Comparison of ENCODE assay signal across 11 mouse cellular contexts in genomic region chr15:78416937-78417336, GRCm38 (mm10). TPM values are rescaled to one million over a fixed set of nuclear protein-coding genes. Genes with fewer than 3 reads are reported as not detected.
DNase-seq lines count a peak whose midpoint lies in the region; ATAC-seq and TF ChIP-seq lines count a peak whose summit lies in the region.
"Had no signal": no experiment of that assay in that cellular context is flagged by ENCODE, and none has a peak within 500 bp of the region (broad histone marks: within the 10 kb centered on the region; RNA-seq: fewer than 3 reads in every experiment).

No protein-coding gene starts in this region.

- no peak overlapping the region for H3K9ac ChIP-seq in intestine, embryonic 15.5 days
- H3K9ac ChIP-seq in intestine, embryonic 16.5 days (ENCODE audit: low read depth, low read length) = no peak overlapping the region
- peak overlapping the region; percentile 21; the same call in 1 of the 2 replicates for H3K9ac ChIP-seq in liver, embryonic 14.5 days (replicated peaks)
- H3K9ac ChIP-seq in stomach, embryonic 15.5 days = no peak overlapping the region
- no peak overlapping the region for H3K9ac ChIP-seq in forebrain, embryonic 13.5 days

- no peaks in the 10 kb centered on the region for H3K4me1 ChIP-seq in intestine, embryonic 15.5 days (replicated peaks)
- H3K4me1 ChIP-seq in intestine, embryonic 16.5 days (ENCODE audit: control insufficient read depth, insufficient read depth, low read length) = no peaks in the 10 kb centered on the region
- peaks cover 30 to 33% of the 10 kb centered on the region in 2 experiments for H3K4me1 ChIP-seq in liver, embryonic 14.5 days (replicated peaks; ENCODE audit: control insufficient read depth in 2 of 2, insufficient read depth in 2 of 2, low read length in 1 of 2)
- peaks cover 4% of the 10 kb centered on the region; the same call in 1 of the 2 replicates for H3K4me1 ChIP-seq in stomach, embryonic 15.5 days
- H3K4me1 ChIP-seq in forebrain, embryonic 13.5 days = no peaks in the 10 kb centered on the region

- peaks cover 14% of the 10 kb centered on the region; the same call in 1 of the 2 replicates for H3K27me3 ChIP-seq in intestine, embryonic 15.5 days (replicated peaks)
- H3K27me3 ChIP-seq in intestine, embryonic 16.5 days (replicated peaks; ENCODE audit: control insufficient read depth, insufficient read depth, low read length) = peaks cover 15% of the 10 kb centered on the region; the same call in 1 of the 2 replicates
- peaks cover 11% of the 10 kb centered on the region for H3K27me3 ChIP-seq in liver, embryonic 14.5 days (ENCODE audit: control insufficient read depth, insufficient read depth, low read length)
- no peaks in the 10 kb centered on the region for H3K27me3 ChIP-seq in stomach, embryonic 15.5 days (replicated peaks)
- H3K27me3 ChIP-seq in forebrain, embryonic 13.5 days = peaks cover 2% of the 10 kb centered on the region; the same call in 1 of the 2 replicates

- H3K36me3 ChIP-seq in intestine, embryonic 15.5 days = no peaks in the 10 kb centered on the region
- H3K36me3 ChIP-seq in intestine, embryonic 16.5 days (ENCODE audit: control insufficient read depth, insufficient read depth, low read length) = no peaks in the 10 kb centered on the region
- H3K36me3 ChIP-seq in liver, embryonic 14.5 days (replicated peaks; ENCODE audit: control insufficient read depth, insufficient read depth, low read depth) = peaks cover 10% of the 10 kb centered on the region
- H3K36me3 ChIP-seq in stomach, embryonic 15.5 days = no peaks in the 10 kb centered on the region
- peaks cover 11% of the 10 kb centered on the region; the same call in 1 of the 2 replicates for H3K36me3 ChIP-seq in forebrain, embryonic 13.5 days (ENCODE audit: poor library complexity, severe bottlenecking)

- WGBS in intestine, embryonic 15.5 days = 19% methylated on average over 4 of the region's 4 CpGs
- 20% methylated on average over 4 of the region's 4 CpGs for WGBS in intestine, embryonic 16.5 days
- WGBS in liver, embryonic 14.5 days (ENCODE audit: insufficient replicate concordance) = 61% methylated on average over 4 of the region's 4 CpGs
- WGBS in stomach, embryonic 15.5 days = 18% methylated on average over 4 of the region's 4 CpGs
- 16% methylated on average over 4 of the region's 4 CpGs for WGBS in forebrain, embryonic 13.5 days

- DNase-seq in kidney, adult 11 months = peak; percentile 92
- no peak for DNase-seq in liver, embryonic 14.5 days (ENCODE audit: low read depth in 3 of 3, low spot score in 3 of 3)
- no peak for DNase-seq in heart, adult 18-20 months
- no peak for DNase-seq in cerebellum, adult 9-10 months

- TF ChIP-seq CTCF in liver, embryonic 14.5 days (IDR thresholded peaks at IDR 0.05; ENCODE audit: low read depth) = no peak

- H3K4me3 ChIP-seq in intestine, embryonic 15.5 days (replicated peaks) = no peak overlapping the region
- no peak overlapping the region for H3K4me3 ChIP-seq in intestine, embryonic 16.5 days (ENCODE audit: low read length)
- no peak overlapping the region for H3K4me3 ChIP-seq in liver, embryonic 14.5 days (ENCODE audit: insufficient read depth in 1 of 2, low read depth in 2 of 2, low read length in 2 of 2)
- H3K4me3 ChIP-seq in stomach, embryonic 15.5 days (replicated peaks) = no peak overlapping the region
- no peak overlapping the region for H3K4me3 ChIP-seq in forebrain, embryonic 13.5 days
- H3K4me3 ChIP-seq: erythroblast, embryonic 14.5 days had no signal

- TF ChIP-seq EP300 in liver, embryonic 14.5 days (IDR thresholded peaks at IDR 0.05; ENCODE audit: low read depth) = no peak

- no peak overlapping the region for H3K4me2 ChIP-seq in intestine, embryonic 15.5 days (replicated peaks)
- H3K4me2 ChIP-seq in intestine, embryonic 16.5 days (ENCODE audit: low read depth, low read length) = no peak overlapping the region
- peak overlapping the region; percentile 21; the same call in 1 of the 2 replicates for H3K4me2 ChIP-seq in liver, embryonic 14.5 days (ENCODE audit: low read depth)
- no peak overlapping the region for H3K4me2 ChIP-seq in stomach, embryonic 15.5 days
- H3K4me2 ChIP-seq in forebrain, embryonic 13.5 days = no peak overlapping the region

- ATAC-seq in intestine, embryonic 15.5 days = peak; percentile 27; the same call in 1 of the 2 replicates
- no peak; the same call in 1 of the 2 replicates for ATAC-seq in intestine, embryonic 16.5 days
- ATAC-seq in liver, embryonic 14.5 days (ENCODE audit: insufficient read depth) = no peak
- peak; percentile 33 for ATAC-seq in stomach, embryonic 15.5 days (ENCODE audit: insufficient read depth, low FRiP score, low read depth)
- ATAC-seq in forebrain, embryonic 13.5 days = no peak

- H3K27ac ChIP-seq in intestine, embryonic 15.5 days = no peak overlapping the region
- H3K27ac ChIP-seq in intestine, embryonic 16.5 days (ENCODE audit: low read length) = no peak overlapping the region
- H3K27ac ChIP-seq in liver, embryonic 14.5 days = peak overlapping the region; percentile 36
- H3K27ac ChIP-seq in stomach, embryonic 15.5 days = peak overlapping the region; percentile 88
- H3K27ac ChIP-seq in forebrain, embryonic 13.5 days = no peak overlapping the region

- H3K9me3 ChIP-seq in intestine, embryonic 15.5 days = no peaks in the 10 kb centered on the region
- no peaks in the 10 kb centered on the region for H3K9me3 ChIP-seq in intestine, embryonic 16.5 days (ENCODE audit: control insufficient read depth, low read length)
- no peaks in the 10 kb centered on the region for H3K9me3 ChIP-seq in liver, embryonic 14.5 days (ENCODE audit: control insufficient read depth, low read length)
- no peaks in the 10 kb centered on the region for H3K9me3 ChIP-seq in stomach, embryonic 15.5 days
- no peaks in the 10 kb centered on the region for H3K9me3 ChIP-seq in forebrain, embryonic 13.5 days (replicated peaks)

RNA-seq across cellular contexts. Expression of gene Mpst, which starts 10.7 kb away (rescaled TPM):
- 2.6 and 3.1 TPM in 2 replicates for polyA plus RNA-seq in intestine, embryonic 15.5 days (2015; fragmentation: Nextera tagmentation; extraction: Ambion mirVana)
- polyA plus RNA-seq in intestine, embryonic 16.5 days (2015; fragmentation: Nextera tagmentation; extraction: Ambion mirVana) = 3.0 and 3.4 TPM in 2 replicates
- polyA plus RNA-seq in liver, embryonic 14.5 days (2012; rRNA removed) = 90.7 and 101 TPM in 2 replicates
- 6.0 and 6.8 TPM in 2 replicates for polyA plus RNA-seq in liver, embryonic 14.5 days (2014; fragmentation: Nextera tagmentation; extraction: Ambion mirVana)
- polyA plus RNA-seq in stomach, embryonic 15.5 days (2015; fragmentation: Nextera tagmentation; extraction: Ambion mirVana) = 3.3 and 4.2 TPM in 2 replicates
- 10 to 100 TPM; 47.9 to 49.0 TPM for total RNA-seq in heart, adult 18-20 months (2021)
- polyA plus RNA-seq in forebrain, embryonic 13.5 days (2015; fragmentation: Nextera tagmentation; extraction: Ambion mirVana) = 2.3 and 3.0 TPM in 2 replicates

RNA-seq across cellular contexts. Expression of gene Tst, which starts 11.2 kb away (rescaled TPM):
- polyA plus RNA-seq in intestine, embryonic 15.5 days (2015; fragmentation: Nextera tagmentation; extraction: Ambion mirVana) = 33.4 and 45.0 TPM in 2 replicates
- 62.9 and 68.1 TPM in 2 replicates for polyA plus RNA-seq in intestine, embryonic 16.5 days (2015; fragmentation: Nextera tagmentation; extraction: Ambion mirVana)
- 90.5 and 90.6 TPM in 2 replicates for polyA plus RNA-seq in liver, embryonic 14.5 days (2012; rRNA removed)
- polyA plus RNA-seq in liver, embryonic 14.5 days (2014; fragmentation: Nextera tagmentation; extraction: Ambion mirVana) = 168 and 179 TPM in 2 replicates
- 67.4 and 89.8 TPM in 2 replicates for polyA plus RNA-seq in stomach, embryonic 15.5 days (2015; fragmentation: Nextera tagmentation; extraction: Ambion mirVana)
- total RNA-seq in heart, adult 18-20 months (2021) = 10 to 100 TPM; 21.5 to 28.3 TPM
- 12.0 and 15.9 TPM in 2 replicates for polyA plus RNA-seq in forebrain, embryonic 13.5 days (2015; fragmentation: Nextera tagmentation; extraction: Ambion mirVana)

RNA-seq across cellular contexts. Expression of gene Kctd17, which starts 11.4 kb away (rescaled TPM):
- polyA plus RNA-seq in intestine, embryonic 15.5 days (2015; fragmentation: Nextera tagmentation; extraction: Ambion mirVana) = 28.7 and 31.0 TPM in 2 replicates
- 20.2 and 23.6 TPM in 2 replicates for polyA plus RNA-seq in intestine, embryonic 16.5 days (2015; fragmentation: Nextera tagmentation; extraction: Ambion mirVana)
- polyA plus RNA-seq in liver, embryonic 14.5 days (2012; rRNA removed) = 7.1 and 8.7 TPM in 2 replicates
- polyA plus RNA-seq in liver, embryonic 14.5 days (2014; fragmentation: Nextera tagmentation; extraction: Ambion mirVana) = 3.0 and 3.3 TPM in 2 replicates
- polyA plus RNA-seq in stomach, embryonic 15.5 days (2015; fragmentation: Nextera tagmentation; extraction: Ambion mirVana) = 35.4 and 40.6 TPM in 2 replicates
- total RNA-seq in heart, adult 18-20 months (2021) = 10 to 100 TPM; 22.5 to 23.7 TPM
- 84.6 and 104 TPM in 2 replicates for polyA plus RNA-seq in forebrain, embryonic 13.5 days (2015; fragmentation: Nextera tagmentation; extraction: Ambion mirVana)

RNA-seq across cellular contexts. Expression of gene Tex33, which starts 21.2 kb away (rescaled TPM):
- polyA plus RNA-seq in intestine, embryonic 15.5 days (2015; fragmentation: Nextera tagmentation; extraction: Ambion mirVana) = not detected in 2 replicates
- polyA plus RNA-seq in intestine, embryonic 16.5 days (2015; fragmentation: Nextera tagmentation; extraction: Ambion mirVana) = not detected in 2 replicates
- 0.08 TPM in 1 of 2 replicates, not detected in the other for polyA plus RNA-seq in liver, embryonic 14.5 days (2012; rRNA removed)
- not detected in 2 replicates for polyA plus RNA-seq in liver, embryonic 14.5 days (2014; fragmentation: Nextera tagmentation; extraction: Ambion mirVana)
- not detected in 2 replicates for polyA plus RNA-seq in stomach, embryonic 15.5 days (2015; fragmentation: Nextera tagmentation; extraction: Ambion mirVana)
- total RNA-seq in heart, adult 18-20 months (2021) = not detected
- not detected in 2 replicates for polyA plus RNA-seq in forebrain, embryonic 13.5 days (2015; fragmentation: Nextera tagmentation; extraction: Ambion mirVana)
- total RNA-seq: left cerebral cortex, postnatal 25 days had no signal
- polyA plus RNA-seq: erythroblast, embryonic 14.5 days; heart, postnatal 0 days had no signal

RNA-seq across cellular contexts. Expression of gene Tmprss6, which starts 51.5 kb away (rescaled TPM):
- polyA plus RNA-seq in intestine, embryonic 15.5 days (2015; fragmentation: Nextera tagmentation; extraction: Ambion mirVana) = 0.39 and 0.54 TPM in 2 replicates
- 0.45 and 0.82 TPM in 2 replicates for polyA plus RNA-seq in intestine, embryonic 16.5 days (2015; fragmentation: Nextera tagmentation; extraction: Ambion mirVana)
- 11.9 and 14.4 TPM in 2 replicates for polyA plus RNA-seq in liver, embryonic 14.5 days (2012; rRNA removed)
- polyA plus RNA-seq in liver, embryonic 14.5 days (2014; fragmentation: Nextera tagmentation; extraction: Ambion mirVana) = 9.8 and 10.7 TPM in 2 replicates
- polyA plus RNA-seq in stomach, embryonic 15.5 days (2015; fragmentation: Nextera tagmentation; extraction: Ambion mirVana) = 0.64 and 1.8 TPM in 2 replicates
- total RNA-seq in heart, adult 18-20 months (2021) = not detected
- 0.49 TPM in 1 of 2 replicates, not detected in the other for polyA plus RNA-seq in forebrain, embryonic 13.5 days (2015; fragmentation: Nextera tagmentation; extraction: Ambion mirVana)

Comparison
In these comparisons a context has a peak if more than half of its experiments do, and no peak if none do; other contexts are left out.
1. ATAC-seq: peak in intestine, embryonic 15.5 days (single experiment) and stomach, embryonic 15.5 days (single experiment); none in intestine, embryonic 16.5 days (single experiment), liver, embryonic 14.5 days (single experiment) and forebrain, embryonic 13.5 days (single experiment).
2. H3K27ac ChIP-seq: peak in liver, embryonic 14.5 days (single experiment) and stomach, embryonic 15.5 days (single experiment); none in intestine, embryonic 15.5 days (single experiment), intestine, embryonic 16.5 days (single experiment) and forebrain, embryonic 13.5 days (single experiment).